Mouse (Mus musculus): ENCODE data around the gene Os9. TPM values are rescaled to one million over a fixed set of nuclear protein-coding genes. Genes with fewer than 3 reads are reported as not detected.

The Os9 gene
- polyA plus RNA-seq, 1 experiment from 2014 or later: 123 TPM

GRCm38 (mm10) chr10:127085052-127085451, 35.9 kb downstream of the Os9 start:
- no peak for ATAC-seq (ENCODE audit: low FRiP score, low read depth)

GRCm38 (mm10) chr10:127083915-127084306, 37.0 kb downstream of the Os9 start:
- Histone ChIP-seq H3K4me2 (replicated peaks) (no peak overlapping the region), H3K9ac (no peak overlapping the region), H3K9me3 (no peaks in the 10 kb centered on the region), H3K27ac (no peak overlapping the region), H3K4me1 (peaks cover 34% of the 10 kb centered on the region), H3K36me3 (no peaks in the 10 kb centered on the region), H3K27me3 (replicated peaks) (peaks cover 80% of the 10 kb centered on the region), H3K4me3 (no peak overlapping the region)
- WGBS: 64% methylated on average over 5 of the region's 5 CpGs
- no peak for ATAC-seq (ENCODE audit: low FRiP score, low read depth)

More at GRCm38 (mm10) chr10:127085052-127085451, 35.9 kb downstream of the Os9 start:
- Histone ChIP-seq H3K9ac (no peak overlapping the region), H3K4me2 (replicated peaks) (no peak overlapping the region), H3K27me3 (replicated peaks) (peaks cover 81% of the 10 kb centered on the region), H3K36me3 (no peaks in the 10 kb centered on the region), H3K9me3 (no peaks in the 10 kb centered on the region), H3K27ac (no peak overlapping the region), H3K4me1 (peaks cover 23% of the 10 kb centered on the region), H3K4me3 (no peak overlapping the region)
- 82% methylated on average over 9 of the region's 9 CpGs for WGBS

GRCm38 (mm10) chr10:127083292-127083914, 37.5 kb downstream of the Os9 start:
- no peaks in the 10 kb centered on the region for H3K9me3 ChIP-seq
- WGBS: 34% methylated on average over 8 of the region's 8 CpGs
- H3K27me3 ChIP-seq (replicated peaks): peaks cover 75% of the 10 kb centered on the region
- H3K9ac ChIP-seq: no peak overlapping the region
- H3K36me3 ChIP-seq: no peaks in the 10 kb centered on the region
- no peak overlapping the region for H3K4me3 ChIP-seq
- H3K27ac ChIP-seq: no peak overlapping the region
- no peak for ATAC-seq (ENCODE audit: low FRiP score, low read depth)
- no peak overlapping the region for H3K4me2 ChIP-seq (replicated peaks)
- peaks cover 34% of the 10 kb centered on the region for H3K4me1 ChIP-seq

- Histone ChIP-seq H3K9ac (no peak overlapping the region), H3K4me1 (peaks cover 44% of the 10 kb centered on the region), H3K36me3 (no peaks in the 10 kb centered on the region), H3K27ac (no peak overlapping the region), H3K4me2 (replicated peaks) (peak overlapping the region; percentile 98), H3K9me3 (no peaks in the 10 kb centered on the region), H3K27me3 (replicated peaks) (peaks cover 72% of the 10 kb centered on the region), H3K4me3 (0 out of 2 replicates have a peak overlapping the region, but pooled peaks have one; percentile 70)
- 30% methylated on average over 8 of the region's 8 CpGs for whole genome bisulfite sequencing
- ATAC-seq (ENCODE audit: low FRiP score, low read depth): 0 out of 2 replicates have a peak, but pooled peaks have one; percentile 19
These were observed 38.8 kb downstream of the Os9 start for GRCm38 (mm10) chr10:127081996-127082620.

GRCm38 (mm10) chr10:127080901-127081780, 39.8 kb downstream of the Os9 start:
- no peak overlapping the region for H3K27ac ChIP-seq
- H3K36me3 ChIP-seq: no peaks in the 10 kb centered on the region
- ATAC-seq (ENCODE audit: low FRiP score, low read depth): no peak
- H3K4me3 ChIP-seq: peak overlapping the region; percentile 70
- peaks cover 70% of the 10 kb centered on the region for H3K27me3 ChIP-seq (replicated peaks)
- peak overlapping the region; percentile 98 for H3K4me2 ChIP-seq (replicated peaks)
- 3% methylated on average over 48 of the region's 48 CpGs for WGBS
- H3K9me3 ChIP-seq: no peaks in the 10 kb centered on the region
- H3K9ac ChIP-seq: peak overlapping the region; percentile 43; the same call in 1 of the 2 replicates
- H3K4me1 ChIP-seq: peaks cover 44% of the 10 kb centered on the region

DNA sequence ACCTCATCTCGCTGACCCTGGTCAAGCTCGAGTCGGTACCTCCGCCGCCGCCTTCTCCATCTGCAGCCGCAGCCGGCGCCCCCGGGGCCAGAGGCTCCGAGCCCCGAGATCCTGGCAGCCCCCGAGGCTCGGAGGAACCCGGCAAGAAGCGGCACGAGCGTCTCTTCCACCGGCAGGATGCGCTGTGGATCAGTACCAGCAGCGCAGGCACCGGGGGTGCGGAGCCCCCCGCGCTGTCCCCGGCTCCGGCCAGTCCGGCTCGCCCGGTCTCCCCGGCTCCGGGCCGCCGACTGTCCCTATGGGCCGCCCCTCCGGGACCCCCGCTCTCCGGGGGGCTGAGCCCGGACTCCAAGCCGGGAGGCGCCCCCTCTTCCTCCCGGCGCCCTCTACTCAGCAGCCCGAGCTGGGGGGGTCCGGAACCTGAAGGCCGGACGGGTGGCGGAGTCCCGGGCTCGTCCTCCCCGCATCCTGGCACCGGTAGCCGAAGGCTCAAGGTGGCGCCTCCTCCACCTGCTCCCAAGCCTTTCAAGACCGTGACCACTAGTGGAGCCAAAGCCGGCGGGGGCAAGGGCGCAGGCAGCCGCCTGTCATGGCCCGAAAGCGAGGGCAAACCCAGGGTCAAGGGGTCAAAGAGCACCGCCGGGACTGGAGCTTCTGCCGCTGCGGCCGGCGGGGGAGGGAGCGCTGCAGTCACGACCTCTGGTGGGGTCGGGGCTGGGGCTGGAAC, 41.1 kb downstream of the Os9 start:
- no peak for ATAC-seq (ENCODE audit: low FRiP score, low read depth)
- Histone ChIP-seq H3K27me3 (replicated peaks) (peaks cover 73% of the 10 kb centered on the region), H3K9me3 (no peaks in the 10 kb centered on the region), H3K4me3 (peak overlapping the region; percentile 70), H3K27ac (no peak overlapping the region), H3K9ac (peak overlapping the region; percentile 84), H3K4me1 (peaks cover 44% of the 10 kb centered on the region), H3K36me3 (no peaks in the 10 kb centered on the region), H3K4me2 (replicated peaks) (peak overlapping the region; percentile 98)
- WGBS: 1% methylated on average over 70 of the region's 70 CpGs

GRCm38 (mm10) chr10:127078677-127079575, 42.0 kb downstream of the Os9 start:
- Histone ChIP-seq H3K9me3 (no peaks in the 10 kb centered on the region), H3K4me2 (replicated peaks) (peak overlapping the region; percentile 98), H3K36me3 (no peaks in the 10 kb centered on the region), H3K27ac (peak overlapping the region; percentile 53; the same call in 1 of the 2 replicates), H3K9ac (peak overlapping the region; percentile 84), H3K4me1 (peaks cover 44% of the 10 kb centered on the region), H3K4me3 (peak overlapping the region; percentile 70), H3K27me3 (replicated peaks) (peaks cover 67% of the 10 kb centered on the region)
- ATAC-seq (ENCODE audit: low FRiP score, low read depth): peak; percentile 63
- under 1% methylated on average over 48 of the region's 49 CpGs for WGBS

DNA sequence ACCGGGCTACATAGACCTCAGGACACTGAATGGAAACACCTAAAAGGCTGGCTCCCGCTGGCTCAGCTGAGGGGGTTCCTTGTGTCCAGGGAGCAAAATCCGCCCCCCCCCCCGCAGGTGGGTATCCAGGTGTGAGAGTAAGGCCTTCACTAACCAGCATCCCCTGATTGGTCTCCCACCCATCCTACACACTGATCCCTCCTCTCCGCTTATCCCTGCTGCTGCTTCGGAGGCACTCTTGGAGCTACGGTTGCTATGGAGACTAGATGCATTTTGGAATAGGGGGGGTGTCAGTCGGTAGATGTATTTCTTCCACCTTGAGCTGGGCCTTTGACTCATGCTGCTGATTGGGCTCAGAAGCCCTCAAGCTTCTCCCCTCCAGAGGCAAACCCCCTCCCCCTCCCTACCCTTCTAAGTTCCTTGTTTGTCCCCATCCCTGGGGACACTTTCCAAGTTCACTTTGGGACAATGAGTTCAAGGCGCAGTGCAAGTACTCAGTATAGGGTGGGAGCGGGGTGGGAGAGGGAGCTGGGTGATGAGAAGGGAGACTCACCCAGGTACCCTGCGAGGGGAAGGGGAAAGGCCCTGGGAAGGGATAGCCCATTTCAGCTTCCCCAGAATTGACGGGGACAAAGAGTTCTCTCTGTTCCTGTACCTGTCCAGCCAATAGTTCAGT, 42.8 kb downstream of the Os9 start:
- Histone ChIP-seq H3K27me3 (replicated peaks) (peaks cover 59% of the 10 kb centered on the region), H3K36me3 (no peaks in the 10 kb centered on the region), H3K4me3 (peak overlapping the region; percentile 70), H3K9me3 (no peaks in the 10 kb centered on the region), H3K4me1 (peaks cover 44% of the 10 kb centered on the region), H3K4me2 (replicated peaks) (peak overlapping the region; percentile 98), H3K9ac (peak overlapping the region; percentile 23; the same call in 1 of the 2 replicates), H3K27ac (no peak overlapping the region)
- ATAC-seq (ENCODE audit: low FRiP score, low read depth): peak; percentile 54
- 3% methylated on average over 12 of the region's 12 CpGs for WGBS

DNA sequence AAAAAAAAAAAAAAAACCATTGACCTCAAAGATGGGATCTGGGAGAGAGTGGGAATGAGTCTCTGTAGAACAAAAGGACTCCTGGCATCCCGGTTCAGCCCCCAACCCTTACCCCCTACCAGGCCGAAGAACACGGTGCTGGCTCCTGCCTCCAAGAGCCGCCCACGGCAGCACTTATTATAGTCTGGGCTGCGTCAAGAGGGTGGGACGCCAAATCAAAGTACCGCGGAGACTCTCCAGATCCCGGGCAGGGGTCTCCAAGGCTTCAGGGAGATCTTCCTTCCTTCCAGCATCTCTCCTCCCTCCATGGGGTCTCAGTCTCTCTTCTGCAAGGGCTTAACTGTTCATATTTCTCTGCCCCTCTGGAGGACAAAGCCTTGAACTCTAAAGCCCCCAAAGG, 43.4 kb downstream of the Os9 start:
- WGBS: 4% methylated on average over 10 of the region's 10 CpGs
- Histone ChIP-seq H3K9me3 (no peaks in the 10 kb centered on the region), H3K4me2 (replicated peaks) (peak overlapping the region; percentile 98), H3K4me3 (no peak overlapping the region), H3K4me1 (peaks cover 44% of the 10 kb centered on the region), H3K27me3 (replicated peaks) (peaks cover 53% of the 10 kb centered on the region), H3K36me3 (no peaks in the 10 kb centered on the region), H3K9ac (peak overlapping the region; percentile 4; the same call in 1 of the 2 replicates), H3K27ac (no peak overlapping the region)
- ATAC-seq (ENCODE audit: low FRiP score, low read depth): no peak

DNA sequence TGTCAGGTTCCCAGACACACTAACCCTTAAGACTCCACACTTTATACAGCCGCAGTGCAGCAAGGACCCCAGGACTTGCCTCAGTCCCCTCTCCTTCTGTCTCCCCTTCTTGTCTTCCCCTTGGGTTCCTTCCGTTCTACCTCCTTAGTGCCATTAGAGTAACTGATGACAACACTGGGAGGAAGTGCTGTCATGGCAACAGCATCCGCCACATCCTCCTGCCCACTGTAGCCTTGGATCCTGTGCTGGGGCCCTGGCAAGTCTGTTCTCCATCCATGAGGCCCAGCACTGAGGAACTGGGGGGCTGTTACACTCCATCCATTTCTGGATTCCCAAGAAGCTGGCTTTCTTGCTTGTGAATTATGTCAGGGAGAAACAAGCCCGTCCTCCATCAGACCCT, 44.8 kb downstream of the Os9 start:
- Histone ChIP-seq H3K9ac (no peak overlapping the region), H3K27ac (no peak overlapping the region), H3K27me3 (replicated peaks) (peaks cover 39% of the 10 kb centered on the region), H3K4me1 (peaks cover 34% of the 10 kb centered on the region), H3K9me3 (no peaks in the 10 kb centered on the region), H3K4me2 (replicated peaks) (no peak overlapping the region; the same call in 1 of the 2 replicates), H3K36me3 (no peaks in the 10 kb centered on the region), H3K4me3 (no peak overlapping the region)
- no peak for ATAC-seq (ENCODE audit: low FRiP score, low read depth)
- 42% methylated on average over 4 of the region's 4 CpGs for WGBS
